Mouse (Mus musculus) forelimb bud, embryonic 11.5 days (tissue): Measurements from ENCODE around the gene Rasl11b.
A peak's percentile ranks its signal among the peaks of the same experiment; 100 is the strongest.

Experiments used
- DNase-seq: peaks from one replicate; pipeline ENCODE4 v3.0.0-alpha.2; 2012; ENCODE audit warnings: low read depth, low spot score

Gene Rasl11b

GRCm38 (mm10) chr5:74188076-74188475 is 7.0 kb upstream of the Rasl11b start:
- no peak for DNase-seq

- DNase-seq: no peak
These were observed 6.2 kb upstream of the Rasl11b start for GRCm38 (mm10) chr5:74188886-74189285.

- DNase-seq: no peak
These were observed 5.5 kb upstream of the Rasl11b start for GRCm38 (mm10) chr5:74189484-74190160.

GRCm38 (mm10) chr5:74190161-74190491 is 5.0 kb upstream of the Rasl11b start:
- DNase-seq: no peak

DNA sequence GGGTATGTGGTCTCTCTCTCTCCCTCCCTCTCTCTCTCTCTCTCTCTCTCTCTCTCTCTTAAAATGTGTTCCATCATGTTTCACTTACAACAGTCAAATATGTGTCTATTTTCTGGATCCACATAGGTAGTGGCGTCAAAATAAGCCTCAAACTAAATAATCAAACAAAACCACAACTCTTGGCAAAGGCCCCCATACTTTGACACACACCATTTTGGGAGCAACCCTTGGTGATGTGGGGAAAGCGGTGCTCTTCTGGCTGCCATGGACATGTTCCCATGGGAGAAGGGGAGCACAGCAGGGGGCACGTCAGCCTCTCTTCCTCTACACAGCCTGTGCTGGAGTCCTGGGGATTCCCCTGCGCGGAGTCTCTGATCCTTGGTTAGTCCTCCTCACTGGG is 4.2 kb upstream of the Rasl11b start:
- DNase-seq: no peak

DNA sequence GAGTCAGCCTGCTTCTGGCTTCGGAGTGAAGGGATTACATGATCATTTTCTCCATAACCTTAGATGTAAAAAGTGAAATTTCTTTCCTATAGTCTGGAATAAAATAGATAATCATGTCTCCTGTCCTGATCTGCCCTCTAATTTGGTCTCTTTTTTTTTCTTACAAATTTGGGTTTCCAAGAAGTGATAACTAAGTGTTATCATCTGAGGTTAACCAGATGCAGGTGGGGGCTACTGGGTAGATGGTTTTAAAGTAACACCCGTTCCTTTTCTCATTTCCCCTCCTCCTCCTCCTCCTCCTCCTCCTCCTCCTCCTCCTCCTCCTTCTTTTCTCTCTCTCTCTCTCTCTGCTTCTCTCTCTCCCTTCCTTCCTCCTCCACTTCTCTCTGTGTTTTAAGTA is 2.1 kb upstream of the Rasl11b start:
- no peak for DNase-seq

GRCm38 (mm10) chr5:74193626-74194025 is 1.5 kb upstream of the Rasl11b start:
- no peak for DNase-seq

GRCm38 (mm10) chr5:74194027-74194840 is 852 bp upstream of the Rasl11b start:
- no peak for DNase-seq

GRCm38 (mm10) chr5:74195614-74196306 is 674 bp downstream of the Rasl11b start:
- no peak for DNase-seq

GRCm38 (mm10) chr5:74196307-74196618 is 1.2 kb downstream of the Rasl11b start:
- DNase-seq: no peak

DNA sequence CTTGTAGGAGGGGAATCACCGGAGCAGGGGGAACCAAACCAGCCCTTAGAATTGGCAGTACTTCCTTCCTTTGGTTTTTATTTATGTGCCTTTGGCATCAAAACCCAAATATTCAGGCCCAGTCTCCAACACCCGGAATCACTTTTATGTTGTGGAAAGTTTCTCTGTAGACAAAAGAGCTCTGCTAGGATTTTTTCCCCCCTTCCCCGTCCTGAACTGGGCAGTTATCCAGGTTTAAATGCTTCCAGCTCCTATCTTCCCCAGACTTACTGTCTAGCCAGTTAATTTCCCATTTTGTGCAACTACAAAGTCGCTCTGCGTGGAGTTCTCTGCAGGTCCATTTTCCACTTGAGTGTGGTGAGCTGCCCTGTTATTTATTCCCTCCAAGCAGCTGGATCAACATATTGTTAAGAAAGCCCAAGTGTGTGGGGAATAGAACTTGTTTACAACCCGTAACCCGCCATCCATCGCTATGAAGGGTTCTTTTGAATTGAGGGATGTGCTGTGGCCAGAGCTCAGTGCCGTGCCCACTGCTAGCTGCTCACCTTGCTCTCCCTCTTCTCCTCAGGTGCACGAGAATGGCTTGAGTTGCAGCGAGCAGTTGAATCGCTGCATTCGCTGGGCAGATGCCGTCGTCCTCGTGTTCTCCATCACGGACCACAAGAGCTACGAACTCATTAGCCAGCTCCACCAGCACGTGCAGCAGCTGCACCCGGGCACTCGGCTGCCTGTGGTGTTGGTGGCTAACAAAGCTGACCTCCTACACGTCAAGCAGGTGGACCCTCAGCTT is 2.6 kb downstream of the Rasl11b start:
- DNase-seq: no peak

- DNase-seq: no peak
These were observed 3.4 kb downstream of the Rasl11b start for GRCm38 (mm10) chr5:74198446-74198845.

GRCm38 (mm10) chr5:74199793-74200192 is 4.7 kb downstream of the Rasl11b start:
- no peak for DNase-seq

- DNase-seq: no peak
These were observed 5.4 kb downstream of the Rasl11b start for GRCm38 (mm10) chr5:74200481-74200880.

DNA sequence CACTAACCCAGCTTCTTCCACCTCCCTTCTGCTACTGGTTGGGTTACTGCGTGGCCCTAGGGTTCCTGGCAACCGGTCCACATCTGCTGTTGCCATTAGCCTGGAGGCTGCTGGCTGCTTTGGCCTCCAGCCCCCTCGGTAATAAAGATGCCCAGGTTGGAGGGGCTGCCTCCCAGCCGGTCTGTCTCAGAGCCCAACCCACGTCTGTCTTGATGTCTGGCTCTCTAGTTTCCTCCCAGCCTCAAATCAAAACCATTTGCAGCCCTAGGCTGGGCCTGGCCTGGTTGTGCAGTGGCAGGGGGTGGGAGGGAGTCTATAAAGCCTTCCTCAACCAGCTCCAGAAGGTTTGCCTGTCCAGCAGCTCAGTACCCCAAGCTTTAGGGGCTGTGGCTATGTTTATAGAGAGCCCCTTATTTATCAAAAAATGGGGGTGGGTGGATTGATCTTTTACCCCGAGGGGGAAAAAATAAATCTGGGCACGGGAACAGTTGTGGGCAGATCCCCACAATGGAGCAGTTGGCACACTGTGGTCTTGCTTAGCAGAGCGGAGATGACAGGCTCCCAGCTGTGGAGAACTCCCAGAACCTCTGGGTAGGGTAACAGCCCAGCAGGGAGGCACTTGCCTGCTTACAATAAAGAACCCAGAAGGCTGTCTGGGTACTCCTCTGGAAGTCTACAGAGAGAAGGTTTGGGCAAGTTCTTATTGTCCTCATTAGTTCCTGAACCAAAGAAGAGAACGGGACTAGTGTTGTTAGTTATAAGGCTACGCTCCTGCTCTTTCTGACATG is 6.7 kb downstream of the Rasl11b start:
- DNase-seq: peak; percentile 89

- DNase-seq: no peak
These were observed 7.4 kb downstream of the Rasl11b start for GRCm38 (mm10) chr5:74202515-74202914.

GRCm38 (mm10) chr5:74204465-74204864 is 9.4 kb downstream of the Rasl11b start:
- no peak for DNase-seq

GRCm38 (mm10) chr5:74205509-74205908 is 10.4 kb downstream of the Rasl11b start:
- no peak for DNase-seq

DNA sequence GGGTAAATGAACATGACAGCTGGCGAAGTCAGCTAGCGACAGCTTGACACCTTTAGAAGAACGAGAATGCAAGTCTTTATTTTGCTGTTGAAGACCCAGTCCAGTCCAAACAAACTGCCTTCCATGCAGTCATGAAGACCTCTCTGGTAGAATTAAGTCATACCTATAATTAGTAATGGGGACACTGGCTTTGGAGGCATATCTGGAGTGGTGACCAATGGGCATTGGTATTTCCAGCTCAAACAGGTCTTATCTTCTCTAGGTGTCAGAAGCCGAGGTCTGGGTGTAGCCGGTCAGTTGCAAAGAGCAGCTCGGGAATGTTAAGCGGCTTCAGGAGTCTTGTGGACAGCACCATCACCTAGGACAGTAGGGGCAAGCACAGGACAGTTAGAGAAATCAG is 11.0 kb downstream of the Rasl11b start:
- DNase-seq: no peak

DNA sequence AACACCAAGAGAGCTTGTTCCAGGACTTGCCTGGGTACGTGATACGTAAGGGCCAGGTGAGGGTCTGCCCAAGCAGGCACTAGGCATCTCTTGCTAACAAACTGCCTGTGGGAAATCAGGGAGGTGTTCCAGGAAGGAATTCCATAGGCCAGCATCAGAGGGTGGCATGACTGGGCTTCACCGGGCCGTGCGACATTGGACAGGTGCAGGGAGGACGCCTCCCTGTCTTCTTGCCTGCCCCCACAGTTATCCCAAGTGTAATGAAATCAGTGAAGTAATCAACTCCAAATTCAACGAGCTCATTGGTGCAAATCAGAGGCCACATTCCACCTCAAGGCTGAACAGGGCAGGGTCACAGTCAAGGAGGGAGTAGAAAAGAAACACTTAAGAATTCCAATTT is 11.6 kb downstream of the Rasl11b start:
- DNase-seq: no peak

DNA sequence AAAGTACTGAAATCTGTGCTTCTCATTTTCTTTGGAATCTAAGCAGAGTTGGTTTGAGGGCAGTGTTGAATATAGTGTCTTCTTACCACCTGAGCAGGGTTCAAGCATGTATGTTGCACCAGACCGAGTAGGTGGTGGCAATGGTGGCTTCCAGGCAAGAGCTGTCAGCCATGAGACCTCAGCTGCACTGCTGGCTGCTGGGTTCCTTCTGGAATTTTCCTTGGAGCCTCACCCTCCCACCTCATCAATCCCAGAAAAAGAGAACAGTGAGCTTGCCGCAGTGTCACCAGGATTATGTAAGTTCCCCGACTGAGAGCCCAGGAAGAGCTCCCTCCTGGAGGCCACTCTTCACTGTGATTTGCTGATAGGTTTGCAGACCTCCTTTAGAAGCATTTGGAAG is 12.1 kb downstream of the Rasl11b start:
- no peak for DNase-seq
